Mouse (Mus musculus): ENCODE measurements around the gene Rasl11b.

GRCm38 (mm10) chr5:74184607-74185006 is 10.5 kb upstream of the Rasl11b start:
- TF ChIP-seq CTCF (IDR thresholded peaks at IDR 0.05; ENCODE audit: low read depth, low read length) (no peak), POLR2A (IDR thresholded peaks at IDR 0.05; ENCODE audit: insufficient read depth, low read length) (no peak), EP300 (IDR thresholded peaks at IDR 0.05; ENCODE audit: insufficient read depth, low read depth, low read length) (no peak)
